Mouse (Mus musculus) bone marrow, adult 2 months (tissue): ENCODE results near the gene Xrcc3. TPM values are rescaled to one million over a fixed set of nuclear protein-coding genes. Genes with fewer than 3 reads are reported as not detected.

Experiments
- H3K27ac ChIP-seq: fragments of 200-500 bp; 2 replicates; pipeline ENCODE4 v1.5.1; 2012; ENCODE audit warnings: low read depth, mild to moderate bottlenecking, control low read depth, inconsistent platforms, low read length; ENCODE audit not compliant: control insufficient read depth, poor library complexity, insufficient read depth
- H3K4me1 ChIP-seq: fragments of 200-500 bp; 2 replicates; pipeline ENCODE4 v1.6.1; 2011; ENCODE audit warnings: low read length; ENCODE audit not compliant: control insufficient read depth, insufficient read depth
- H3K4me3 ChIP-seq: fragments of 200-500 bp; replicated peaks from 2 replicates; pipeline ENCODE3; 2011; ENCODE audit warnings: mild to moderate bottlenecking, low read depth, low read length, control low read depth; ENCODE audit not compliant: control insufficient read depth
- CTCF ChIP-seq: fragments of 200-500 bp; IDR thresholded peaks from 2 replicates; pipeline ENCODE4 v1.5.1; 2011; ENCODE audit warnings: low read length, control low read depth; ENCODE audit not compliant: control insufficient read depth, insufficient read depth
- POLR2A ChIP-seq: fragments of 200-500 bp; IDR thresholded peaks from 2 replicates; pipeline ENCODE4 v1.6.1; 2011; ENCODE audit warnings: low read depth, mild to moderate bottlenecking, control low read depth, low read length, borderline replicate concordance; ENCODE audit not compliant: control insufficient read depth
- WGBS: fragments of 180-500 bp; shearing (Covaris S2); methylation state at CpG from one replicate; pipeline ENCODE4 v1.1.7; 2018; 5-methylcytosine and 5-hydroxymethylcytosine counted together
- polyA plus RNA-seq: library from polyadenylated mRNA; stranded (reverse); fragments of >200 nt; gene quantifications from 2 replicates; pipeline ENCODE4 v1.2.4, GENCODE M21; 2011; ENCODE audit warnings: low replicate concordance; ENCODE audit not compliant: missing spikeins, insufficient read depth, insufficient read length

Gene Xrcc3
- polyA plus RNA-seq, 1 experiment: 11.6 TPM

DNA sequence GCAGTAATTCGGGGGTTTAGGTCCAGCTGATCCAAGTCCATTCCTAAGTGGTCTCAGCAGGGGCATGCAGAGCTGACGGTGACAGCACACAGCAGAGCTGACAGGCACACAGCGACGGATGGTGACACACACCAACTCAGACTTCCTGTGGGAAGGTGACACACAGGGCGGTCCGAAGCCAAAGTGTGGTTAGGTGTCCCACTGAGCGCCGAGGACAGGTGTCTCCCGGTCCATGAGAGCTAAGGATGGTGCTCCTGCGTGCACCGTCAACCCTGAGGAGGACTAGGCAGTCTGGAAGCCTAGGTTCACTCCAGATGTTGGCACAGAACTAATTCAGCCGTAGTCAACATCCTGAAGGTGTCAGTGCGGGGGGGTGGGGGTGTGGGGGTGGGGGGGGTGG lies 1.6 kb downstream of the Xrcc3 start:
- no peak for TF ChIP-seq CTCF
- TF ChIP-seq POLR2A: no peak
- H3K27ac ChIP-seq: no peak overlapping the region
- H3K4me1 ChIP-seq: peaks cover 6% of the 10 kb centered on the region
- H3K4me3 ChIP-seq: no peak overlapping the region
- WGBS: 78% methylated on average over 13 of the region's 13 CpGs

DNA sequence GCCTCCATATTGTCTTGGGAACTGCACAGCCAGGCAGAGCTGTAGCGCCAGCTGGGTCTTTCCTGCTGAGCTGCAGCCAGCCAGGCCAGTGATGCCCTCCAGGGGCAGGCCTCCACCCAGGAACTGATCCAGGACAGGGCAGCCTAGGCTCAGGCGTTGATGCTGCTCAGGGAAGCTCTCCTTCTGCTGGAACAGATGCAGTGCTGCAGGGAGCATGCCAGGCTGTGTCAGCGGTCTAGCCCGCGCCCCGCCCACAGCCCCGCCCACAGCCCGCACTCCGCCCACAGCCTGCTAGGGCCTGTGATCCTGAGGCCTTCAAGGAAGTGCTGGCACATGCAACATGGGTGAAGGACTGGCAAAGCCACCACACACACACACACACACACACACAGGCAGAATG lies 3.9 kb downstream of the Xrcc3 start:
- TF ChIP-seq POLR2A (0 out of 2 replicates have a peak, but pooled peaks have one; percentile 28), CTCF (no peak)
- H3K4me3 ChIP-seq: no peak overlapping the region
- 9% methylated on average over 9 of the region's 9 CpGs for WGBS
- peaks cover 6% of the 10 kb centered on the region for H3K4me1 ChIP-seq
- H3K27ac ChIP-seq: no peak overlapping the region

DNA sequence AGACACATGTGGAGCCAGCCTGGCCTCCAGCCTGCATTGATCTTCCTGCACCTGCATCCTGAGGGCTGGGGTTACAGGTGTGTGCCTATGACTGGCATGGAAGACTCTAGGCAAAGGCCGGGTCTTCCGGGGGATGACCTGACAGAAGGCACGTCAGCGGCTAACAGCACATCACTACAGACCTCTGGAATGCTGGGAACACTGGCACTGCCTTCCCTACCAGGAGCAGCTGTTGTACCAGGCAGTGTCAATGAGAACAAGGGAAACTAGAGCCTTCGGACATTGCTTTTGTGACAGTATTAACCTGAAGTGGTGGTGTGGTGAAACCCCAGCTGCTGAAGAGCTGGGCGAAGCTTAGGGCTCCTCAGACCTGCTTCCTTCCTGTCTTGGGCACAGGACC lies 4.9 kb downstream of the Xrcc3 start:
- WGBS: 80% methylated on average over 6 of the region's 6 CpGs
- TF ChIP-seq POLR2A (no peak), CTCF (no peak)
- Histone ChIP-seq H3K27ac (no peak overlapping the region), H3K4me1 (peaks cover 6% of the 10 kb centered on the region), H3K4me3 (no peak overlapping the region)

DNA sequence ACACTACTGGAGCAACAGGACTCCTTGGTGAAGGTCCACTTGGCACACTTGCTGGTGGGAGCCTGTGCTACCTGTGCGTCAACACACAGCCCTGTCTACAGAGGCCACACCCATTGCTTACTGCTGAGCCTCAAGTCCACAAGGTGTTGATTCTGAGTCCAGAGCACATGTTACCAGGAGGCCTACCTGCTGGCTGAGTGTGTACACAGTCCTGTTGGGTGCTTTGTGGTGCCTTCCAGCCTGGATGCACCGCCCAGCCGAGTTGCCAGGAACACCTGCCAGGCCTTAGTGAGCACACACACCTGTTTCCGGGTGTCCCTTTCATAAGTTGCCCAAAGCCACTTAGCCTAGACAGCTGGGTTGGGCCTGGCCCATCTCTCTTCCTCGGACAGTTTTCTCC lies 10.1 kb downstream of the Xrcc3 start:
- no peak overlapping the region for H3K27ac ChIP-seq
- no peak for TF ChIP-seq POLR2A
- no peak for TF ChIP-seq CTCF
- no peaks in the 10 kb centered on the region for H3K4me1 ChIP-seq
- 92% methylated on average over 5 of the region's 5 CpGs for WGBS
- no peak overlapping the region for H3K4me3 ChIP-seq

DNA sequence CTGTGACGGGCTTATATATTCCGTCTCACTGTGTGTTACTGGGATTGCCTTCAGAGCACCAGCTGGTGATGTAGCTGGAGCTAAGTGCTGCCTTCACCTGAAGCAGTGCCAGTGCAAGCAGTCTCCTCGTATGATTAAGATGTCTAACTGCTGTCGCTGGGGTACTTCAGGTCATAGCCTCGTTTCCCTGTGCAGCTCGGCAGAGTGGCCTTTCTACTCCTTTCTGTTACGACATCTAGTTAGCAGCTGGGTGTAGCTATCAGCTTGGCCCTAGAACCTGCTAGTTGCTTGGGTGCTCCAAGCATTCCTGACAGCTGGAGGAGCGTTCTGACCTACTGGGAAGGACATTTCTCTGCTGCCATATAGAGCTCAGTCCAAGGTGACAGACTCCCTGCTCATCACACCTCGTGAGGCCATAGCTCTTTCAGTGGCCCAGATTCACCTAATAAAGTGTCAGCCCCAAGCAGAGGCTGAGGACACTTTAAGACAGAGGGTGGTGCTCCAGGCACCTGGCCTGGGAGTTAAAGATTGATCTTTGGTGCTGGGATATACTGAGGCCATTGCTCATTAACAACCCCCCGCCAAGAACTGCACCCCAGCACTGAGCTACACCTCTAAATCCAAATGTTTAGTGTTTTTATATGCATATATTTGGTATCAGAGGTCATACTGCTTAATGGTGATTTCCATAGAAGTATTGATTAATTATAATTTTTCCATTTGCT lies 13.1 kb downstream of the Xrcc3 start:
- Histone ChIP-seq H3K4me1 (no peaks in the 10 kb centered on the region), H3K4me3 (no peak overlapping the region), H3K27ac (no peak overlapping the region)
- no peak for TF ChIP-seq CTCF
- WGBS: 84% methylated on average over 10 of the region's 10 CpGs

DNA sequence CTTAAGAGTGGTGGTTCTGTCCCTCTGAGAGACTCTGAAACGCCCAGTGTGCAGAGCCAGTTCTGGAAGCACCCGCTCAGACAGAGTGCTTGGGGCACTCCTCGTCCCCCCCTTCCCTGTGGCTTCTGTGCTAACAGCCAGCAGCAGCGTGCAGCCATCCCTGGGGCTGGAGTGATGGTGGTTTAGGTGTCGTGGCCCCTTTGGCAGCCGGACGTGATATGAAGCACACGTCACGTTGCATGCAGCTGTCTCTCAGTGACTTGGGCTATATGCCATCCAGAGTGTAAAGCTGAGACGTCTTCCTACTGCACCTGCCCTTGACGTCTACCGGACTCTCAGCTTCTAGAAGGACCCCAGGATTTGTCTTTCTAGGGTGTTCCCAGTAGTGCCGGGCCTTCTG lies 15.2 kb downstream of the Xrcc3 start:
- TF ChIP-seq CTCF: no peak
- TF ChIP-seq POLR2A: no peak
- Histone ChIP-seq H3K4me1 (no peaks in the 10 kb centered on the region; the same call in 1 of the 2 replicates), H3K4me3 (no peak overlapping the region), H3K27ac (no peak overlapping the region)
- WGBS: 89% methylated on average over 13 of the region's 13 CpGs

DNA sequence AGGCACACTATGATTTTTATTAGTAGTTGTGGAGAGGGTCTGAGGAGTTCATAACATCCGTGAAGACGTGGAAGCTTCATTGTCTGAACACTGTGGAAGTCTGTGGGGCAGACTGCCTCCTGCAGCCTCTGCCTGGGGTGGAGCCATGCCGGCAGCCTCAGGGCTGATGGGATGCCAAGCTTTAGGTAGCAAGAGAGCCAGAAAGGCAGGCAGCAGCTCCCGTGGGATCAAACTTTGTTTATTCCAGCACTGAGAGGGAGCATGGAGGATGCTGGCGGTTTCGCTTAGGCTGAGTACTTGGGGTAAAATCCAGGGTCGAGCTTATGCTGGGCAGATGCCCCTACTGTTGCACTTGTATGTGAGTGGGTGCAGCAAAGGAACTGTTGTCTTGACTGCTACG lies 16.4 kb downstream of the Xrcc3 start:
- no peak overlapping the region for H3K27ac ChIP-seq
- 88% methylated on average over 8 of the region's 8 CpGs for WGBS
- no peaks in the 10 kb centered on the region; the same call in 1 of the 2 replicates for H3K4me1 ChIP-seq
- no peak overlapping the region for H3K4me3 ChIP-seq
- TF ChIP-seq CTCF (no peak), POLR2A (no peak)

DNA sequence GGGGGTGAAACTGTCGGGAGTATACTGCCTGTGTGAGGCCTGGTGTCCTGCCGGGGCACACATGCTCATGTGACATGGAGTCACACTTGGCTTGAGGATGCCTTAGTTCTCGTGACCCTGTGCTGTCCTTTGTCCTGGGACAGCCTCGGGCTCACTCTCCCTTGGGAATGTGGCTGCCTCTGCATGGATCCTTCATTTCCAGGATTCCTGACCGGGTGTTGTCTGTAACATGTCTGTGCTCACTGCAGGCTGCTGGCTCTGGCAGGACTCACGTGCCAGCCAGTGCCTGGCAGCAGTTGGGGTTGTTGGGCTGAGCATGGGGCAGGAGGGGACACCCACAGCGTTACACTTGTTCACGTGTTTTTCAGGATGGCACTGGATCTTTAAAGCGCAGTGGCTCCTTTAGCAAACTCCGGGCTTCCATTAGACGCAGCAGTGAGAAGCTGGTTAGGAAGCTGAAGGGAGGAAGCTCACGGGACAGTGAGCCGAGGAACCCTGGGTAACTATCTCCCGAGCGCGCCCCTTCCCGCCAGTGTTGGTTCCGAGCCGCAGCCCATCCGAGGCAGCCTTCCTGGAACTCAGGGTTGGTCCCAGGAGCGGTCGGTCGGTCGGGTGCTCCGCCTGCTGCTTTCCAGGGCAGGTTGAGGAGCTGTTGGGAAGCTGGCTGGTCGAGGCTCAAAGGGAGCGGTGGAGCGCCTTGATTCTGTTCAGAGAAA lies 18.3 kb downstream of the Xrcc3 start:
- no peak overlapping the region for H3K4me3 ChIP-seq
- no peaks in the 10 kb centered on the region; the same call in 1 of the 2 replicates for H3K4me1 ChIP-seq
- 92% methylated on average over 28 of the region's 28 CpGs for WGBS
- H3K27ac ChIP-seq: 0 out of 2 replicates have a peak overlapping the region, but pooled peaks have one; percentile 41
- TF ChIP-seq CTCF (no peak), POLR2A (no peak)
